ENCODE assay signal across 7 mouse cellular contexts in genomic region chr19:53141251-53142072, GRCm38 (mm10). TPM values are rescaled to one million over a fixed set of nuclear protein-coding genes. Genes with fewer than 3 reads are reported as not detected.
DNase-seq lines count a peak whose midpoint lies in the region; ATAC-seq and TF ChIP-seq lines count a peak whose summit lies in the region.

No protein-coding gene starts in this region.

- H3K4me1 ChIP-seq in intestine, postnatal 0 days (replicated peaks; ENCODE audit: control insufficient read depth, insufficient read depth, low read length) = 0 out of 2 replicates have a peak, but pooled peaks cover 4% of the 10 kb centered on the region
- H3K4me1 ChIP-seq in midbrain, embryonic 10.5 days = peaks cover 48% of the 10 kb centered on the region

- no peak for TF ChIP-seq CTCF in intestine, postnatal 0 days (IDR thresholded peaks at IDR 0.05; ENCODE audit: low read depth)

- H3K27me3 ChIP-seq in intestine, postnatal 0 days (replicated peaks; ENCODE audit: control insufficient read depth, insufficient read depth, low read length) = no peaks in the 10 kb centered on the region
- peaks cover 31% of the 10 kb centered on the region for H3K27me3 ChIP-seq in midbrain, embryonic 10.5 days (ENCODE audit: low read depth, poor library complexity, severe bottlenecking)

- intact Hi-C loops in left cerebral cortex, postnatal 4 days (cut with DNase I) = loop anchor here (5.0 kb wide), 1 partner anchor 104 kb away; no protein-coding TSS in a partner anchor

- H3K27ac ChIP-seq in intestine, postnatal 0 days (ENCODE audit: low read depth, low read length) = peak overlapping the region; percentile 86
- peak overlapping the region; percentile 89 for H3K27ac ChIP-seq in midbrain, embryonic 10.5 days (replicated peaks)

- DNase-seq in adrenal gland, postnatal 14 days = peak; percentile 70
- DNase-seq in embryo, embryonic 10.5 days (ENCODE audit: low spot score) = peak; percentile 47
- peak; percentile 30 for DNase-seq in left cerebral cortex, postnatal 4 days
- DNase-seq in midbrain, embryonic 10.5 days (ENCODE audit: low spot score) = peak; percentile 46
- DNase-seq in skeletal muscle tissue, adult 2 months (ENCODE audit: low read depth, low spot score) = peak; percentile 77

- H3K36me3 ChIP-seq in intestine, postnatal 0 days (ENCODE audit: control insufficient read depth, insufficient read depth) = no peaks in the 10 kb centered on the region
- H3K36me3 ChIP-seq in midbrain, embryonic 10.5 days = no peaks in the 10 kb centered on the region

- peak overlapping the region; percentile 99 for H3K4me3 ChIP-seq in intestine, postnatal 0 days (ENCODE audit: low read depth, low read length)
- H3K4me3 ChIP-seq in midbrain, embryonic 10.5 days = peak overlapping the region; percentile 79

- no peaks in the 10 kb centered on the region for H3K9me3 ChIP-seq in intestine, postnatal 0 days (ENCODE audit: control insufficient read depth)
- no peaks in the 10 kb centered on the region for H3K9me3 ChIP-seq in midbrain, embryonic 10.5 days (replicated peaks)

- 1% methylated on average over 23 of the region's 23 CpGs for WGBS in intestine, postnatal 0 days
- WGBS in midbrain, embryonic 10.5 days = 2% methylated on average over 23 of the region's 23 CpGs

- peak overlapping the region; percentile 64 for H3K9ac ChIP-seq in intestine, postnatal 0 days (ENCODE audit: low read depth, low read length)

- peak; percentile 36 for ATAC-seq in granulocyte monocyte progenitor cell, adult 5-6 weeks (replicated peaks; ENCODE audit: poor library complexity, severe bottlenecking)
- ATAC-seq in intestine, postnatal 0 days = no peak

- H3K4me2 ChIP-seq in intestine, postnatal 0 days (replicated peaks; ENCODE audit: low read depth) = peak overlapping the region; percentile 84

RNA-seq across cellular contexts. Expression of gene Add3, which starts 1.2 kb away (rescaled TPM):
- total RNA-seq in adrenal gland, postnatal 14 days (2021) = 67.6 and 74.5 TPM in 2 replicates
- total RNA-seq in granulocyte monocyte progenitor cell, adult 5-6 weeks (2014; fragmentation: Nextera tagmentation) = 30.2 and 57.5 TPM in 2 replicates
- total RNA-seq in granulocyte monocyte progenitor cell, adult 5-6 weeks (2017) = 39.5 and 43.3 TPM in 2 replicates
- 46.8 and 50.9 TPM in 2 replicates for polyA plus RNA-seq in intestine, postnatal 0 days (2015; fragmentation: Nextera tagmentation; extraction: Ambion mirVana)
- total RNA-seq in left cerebral cortex, postnatal 4 days (2021) = 10 to 100 TPM; 93.4 to 93.5 TPM
- polyA plus RNA-seq in midbrain, embryonic 10.5 days (2016; fragmentation: Nextera tagmentation; extraction: Ambion mirVana) = 48.7 and 50.2 TPM in 2 replicates
